Mouse (Mus musculus): ENCODE results near the gene Foxl1. TPM values are rescaled to one million over a fixed set of nuclear protein-coding genes. Genes with fewer than 3 reads are reported as not detected.

Gene Foxl1
- total and polyA plus RNA-seq, 3 experiments: 0.07 to 0.12 TPM; not detected in 1

- Histone ChIP-seq H3K9me3 (replicated peaks; ENCODE audit: insufficient read depth, low read length) (no peaks in the 10 kb centered on the region), H3K4me3 (ENCODE audit: control insufficient read depth in 1 of 2, insufficient read depth in 1 of 2, low read depth in 2 of 2, low read length in 2 of 2) (peak overlapping the region; percentile 61 to 63), H3K27ac (ENCODE audit: control insufficient read depth, low read depth, low read length) (peak overlapping the region; percentile 30), H3K9ac (ENCODE audit: control insufficient read depth, low read depth, low read length, poor library complexity, severe bottlenecking) (peak overlapping the region; percentile 64), H3K79me2 (ENCODE audit: control insufficient read depth, insufficient read depth, low read length, poor library complexity) (peaks cover 57% of the 10 kb centered on the region), H3K27me3 (ENCODE audit: control insufficient read depth in 1 of 2, insufficient read depth in 2 of 2, low read length in 2 of 2) (no peaks in the 10 kb centered on the region), H3K4me1 (ENCODE audit: control insufficient read depth in 1 of 2, insufficient read depth in 2 of 2, low read length in 2 of 2) (peaks cover 0 to 12% of the 10 kb centered on the region in 2 experiments; a peak in 3 of 4 replicates), H3K36me3 (ENCODE audit: control insufficient read depth in 1 of 2, insufficient read depth in 2 of 2, low read length in 2 of 2) (peaks cover 0 to 6% of the 10 kb centered on the region in 2 experiments; a peak in 3 of 4 replicates)
- peak; percentile 48 for DNase-seq (ENCODE audit: low read depth, low spot score)
- TF ChIP-seq CTCF (IDR thresholded peaks at IDR 0.05 in 2 of 3, conservative IDR thresholded peaks at IDR 0.05 in 1 of 3; ENCODE audit: control insufficient read depth in 1 of 3, insufficient read depth in 1 of 3, low read depth in 2 of 3, low read length in 3 of 3, poor library complexity in 1 of 3, severe bottlenecking in 1 of 3) (0 out of 6 replicates have a peak, but pooled peaks of 1 of the 3 experiments have one; percentile 2), MEF2A (IDR thresholded peaks at IDR 0.05; ENCODE audit: extremely low read depth, insufficient replicate concordance, low read depth, low read length, poor library complexity, severe bottlenecking) (no peak)
These were observed 10.5 kb upstream of the Foxl1 start for GRCm38 (mm10) chr8:121117186-121117651.

DNA sequence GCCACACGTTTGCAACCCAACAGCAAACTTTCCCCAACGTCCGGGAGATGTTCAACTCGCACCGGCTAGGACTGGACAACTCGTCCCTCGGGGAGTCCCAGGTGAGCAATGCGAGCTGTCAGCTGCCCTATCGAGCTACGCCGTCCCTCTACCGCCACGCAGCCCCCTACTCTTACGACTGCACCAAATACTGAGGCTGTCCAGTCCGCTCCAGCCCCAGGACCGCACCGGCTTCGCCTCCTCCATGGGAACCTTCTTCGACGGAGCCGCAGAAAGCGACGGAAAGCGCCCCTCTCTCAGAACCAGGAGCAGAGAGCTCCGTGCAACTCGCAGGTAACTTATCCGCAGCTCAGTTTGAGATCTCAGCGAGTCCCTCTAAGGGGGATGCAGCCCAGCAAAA, 9.8 kb upstream of the Foxl1 start:
- Histone ChIP-seq H3K9me3 (replicated peaks; ENCODE audit: insufficient read depth, low read length) (no peaks in the 10 kb centered on the region), H3K27ac (ENCODE audit: control insufficient read depth, low read depth, low read length) (peak overlapping the region; percentile 14), H3K4me3 (ENCODE audit: control insufficient read depth in 1 of 2, insufficient read depth in 1 of 2, low read depth in 2 of 2, low read length in 2 of 2) (peak overlapping the region; percentile 61 to 63), H3K9ac (ENCODE audit: control insufficient read depth, low read depth, low read length, poor library complexity, severe bottlenecking) (peak overlapping the region; percentile 64), H3K36me3 (ENCODE audit: control insufficient read depth in 1 of 2, insufficient read depth in 2 of 2, low read length in 2 of 2) (peaks cover 0 to 6% of the 10 kb centered on the region in 2 experiments; a peak in 3 of 4 replicates), H3K79me2 (ENCODE audit: control insufficient read depth, insufficient read depth, low read length, poor library complexity) (peaks cover 62% of the 10 kb centered on the region), H3K4me1 (ENCODE audit: control insufficient read depth in 1 of 2, insufficient read depth in 2 of 2, low read length in 2 of 2) (peaks cover 0 to 7% of the 10 kb centered on the region in 2 experiments; a peak in 2 of 4 replicates), H3K27me3 (ENCODE audit: control insufficient read depth in 1 of 2, insufficient read depth in 2 of 2, low read length in 2 of 2) (no peaks in the 10 kb centered on the region)
- peak; percentile 34 for DNase-seq (ENCODE audit: low read depth, low spot score)
- TF ChIP-seq RAD21 (IDR thresholded peaks at IDR 0.05; ENCODE audit: low read depth, low read length): no peak
- no peak for TF ChIP-seq POLR2AphosphoS2 (IDR thresholded peaks at IDR 0.05; ENCODE audit: low read length)
- TF ChIP-seq BHLHE40 (IDR thresholded peaks at IDR 0.05; ENCODE audit: borderline replicate concordance, low read depth, low read length): no peak
- no peak for TF ChIP-seq NRF1 (IDR thresholded peaks at IDR 0.05; ENCODE audit: insufficient read depth, low read depth, low read length, poor library complexity, severe bottlenecking)
- no peak for TF ChIP-seq ZNF384 (IDR thresholded peaks at IDR 0.05; ENCODE audit: low read depth, low read length)
- no peak for TF ChIP-seq MXI1 (IDR thresholded peaks at IDR 0.05; ENCODE audit: low read depth, low read length)
- TF ChIP-seq CHD2 (IDR thresholded peaks at IDR 0.05; ENCODE audit: low read length): no peak
- no peak for TF ChIP-seq UBTF (IDR thresholded peaks at IDR 0.05; ENCODE audit: borderline replicate concordance, insufficient read depth, low read depth, low read length)
- TF ChIP-seq MYB (IDR thresholded peaks at IDR 0.05; ENCODE audit: low read depth, low read length): no peak
- TF ChIP-seq MYC (IDR thresholded peaks at IDR 0.05; ENCODE audit: low read depth, low read length): no peak

Data from MEL (cell line).